Mouse (Mus musculus) MEL (cell line): Measurements from ENCODE around the gene Cat. TPM values are rescaled to one million over a fixed set of nuclear protein-coding genes. Genes with fewer than 3 reads are reported as not detected.

Experiments used
- DNase-seq: peaks from one replicate; pipeline ENCODE4 v3.0.0; 2011; ENCODE audit warnings: low read depth, low spot score
- H3K27ac ChIP-seq: 2 replicates; pipeline ENCODE4 v1.5.1; 2012; ENCODE audit warnings: low read depth, mild to moderate bottlenecking, control low read depth, low read length, moderate library complexity; ENCODE audit not compliant: control insufficient read depth
- H3K27me3 ChIP-seq, 2 experiments: fragments of 150-350 bp in 1 of 2; sonication (generic) in 1 of 2; 2 replicates each; pipeline ENCODE4 v1.6.1; 2012; ENCODE audit warnings: low read length in 2 of 2, mild to moderate bottlenecking in 2 of 2, improper control_type of control experiment in 1 of 2, moderate library complexity in 1 of 2; ENCODE audit not compliant: insufficient read depth in 2 of 2, control insufficient read depth in 1 of 2
- H3K36me3 ChIP-seq, 2 experiments: 2 replicates each; pipeline ENCODE4 v1.6.1; 2012 to 2014; ENCODE audit warnings: low read length in 2 of 2, improper control_type of control experiment in 1 of 2, inconsistent platforms in 1 of 2, mild to moderate bottlenecking in 1 of 2; ENCODE audit not compliant: insufficient read depth in 2 of 2, control insufficient read depth in 1 of 2
- H3K4me1 ChIP-seq, 2 experiments: fragments of 150-350 bp in 1 of 2; sonication (generic) in 1 of 2; 2 replicates each; pipeline ENCODE4 v1.6.1; 2012; ENCODE audit warnings: low read length in 2 of 2, improper control_type of control experiment in 1 of 2, mild to moderate bottlenecking in 1 of 2; ENCODE audit not compliant: insufficient read depth in 2 of 2, control insufficient read depth in 1 of 2
- H3K4me3 ChIP-seq, 2 experiments: fragments of 150-350 bp in 1 of 2; sonication (generic) in 1 of 2; 2 replicates each; pipeline ENCODE4 v1.5.1; 2012; ENCODE audit warnings: low read depth in 2 of 2, low read length in 2 of 2, mild to moderate bottlenecking in 2 of 2, moderate library complexity in 2 of 2, control low read depth in 1 of 2, improper control_type of control experiment in 1 of 2; ENCODE audit not compliant: control insufficient read depth in 1 of 2, insufficient read depth in 1 of 2
- H3K79me2 ChIP-seq: 2 replicates; pipeline ENCODE4 v1.6.1; 2012; ENCODE audit warnings: mild to moderate bottlenecking, low read length, moderate library complexity; ENCODE audit not compliant: control insufficient read depth, poor library complexity, insufficient read depth
- H3K9ac ChIP-seq: 2 replicates; pipeline ENCODE4 v1.6.1; 2012; ENCODE audit warnings: low read depth, mild to moderate bottlenecking, control low read depth, low read length, moderate library complexity; ENCODE audit not compliant: control insufficient read depth, poor library complexity, severe bottlenecking
- H3K9me3 ChIP-seq: fragments of 150-350 bp; sonication (generic); replicated peaks from 2 replicates; pipeline ENCODE4 v1.6.1; 2012; ENCODE audit warnings: mild to moderate bottlenecking, low read length, improper control_type of control experiment, moderate library complexity; ENCODE audit not compliant: insufficient read depth
- BHLHE40 ChIP-seq: IDR thresholded peaks from 2 replicates; pipeline ENCODE4 v1.6.1; 2012; ENCODE audit warnings: low read depth, mild to moderate bottlenecking, inconsistent platforms, low read length, improper control_type of control experiment, borderline replicate concordance
- CHD2 ChIP-seq: IDR thresholded peaks from 2 replicates; pipeline ENCODE4 v1.6.1; 2011; ENCODE audit warnings: low read length, improper control_type of control experiment
- CTCF ChIP-seq, 3 experiments: IDR thresholded peaks in 2 of 3; conservative IDR thresholded peaks in 1 of 3; 2 replicates each; pipeline ENCODE4 v1.5.1; 2011 to 2012; ENCODE audit warnings: low read length in 3 of 3, low read depth in 2 of 3, mild to moderate bottlenecking in 2 of 3, improper control_type of control experiment in 1 of 3, inconsistent platforms in 1 of 3, mixed read lengths in 1 of 3, moderate library complexity in 1 of 3; ENCODE audit not compliant: control insufficient read depth in 1 of 3, insufficient read depth in 1 of 3, poor library complexity in 1 of 3, severe bottlenecking in 1 of 3
- E2F4 ChIP-seq: IDR thresholded peaks from 2 replicates; pipeline ENCODE4 v1.6.1; 2011; ENCODE audit warnings: low read depth, low read length, improper control_type of control experiment, borderline replicate concordance
- ELF1 ChIP-seq: IDR thresholded peaks from 2 replicates; pipeline ENCODE4 v1.6.1; 2014; ENCODE audit warnings: low read depth, mild to moderate bottlenecking, inconsistent platforms, low read length, improper control_type of control experiment, moderate library complexity
- EP300 ChIP-seq, 2 experiments: IDR thresholded peaks; 2 replicates each; pipeline ENCODE4 v1.6.1; 2011; ENCODE audit warnings: improper control_type of control experiment in 2 of 2, low read length in 2 of 2, low read depth in 1 of 2, mild to moderate bottlenecking in 1 of 2
- ETS1 ChIP-seq: IDR thresholded peaks from 2 replicates; pipeline ENCODE4 v1.6.1; 2012; ENCODE audit warnings: low read depth, mild to moderate bottlenecking, inconsistent platforms, low read length, improper control_type of control experiment, moderate library complexity
- GABPA ChIP-seq: IDR thresholded peaks from 2 replicates; pipeline ENCODE4 v1.6.1; 2012; ENCODE audit warnings: low read depth, mild to moderate bottlenecking, inconsistent platforms, low read length, improper control_type of control experiment, moderate library complexity
- GATA1 ChIP-seq: IDR thresholded peaks from 2 replicates; pipeline ENCODE4 v1.6.1; 2011; ENCODE audit warnings: low read depth, low read length, improper control_type of control experiment
- JUND ChIP-seq: IDR thresholded peaks from 2 replicates; pipeline ENCODE4 v1.6.1; 2011; ENCODE audit warnings: low read depth, mild to moderate bottlenecking, improper control_type of control experiment, low read length
- KAT2A ChIP-seq: conservative IDR thresholded peaks from 2 replicates; pipeline ENCODE4 v1.6.1; 2012; ENCODE audit warnings: low read depth, low read length, improper control_type of control experiment, inconsistent platforms
- MAFK ChIP-seq: IDR thresholded peaks from 2 replicates; pipeline ENCODE4 v1.6.1; 2011; ENCODE audit warnings: low read depth, mild to moderate bottlenecking, low read length, improper control_type of control experiment, borderline replicate concordance
- MAX ChIP-seq: IDR thresholded peaks from 2 replicates; pipeline ENCODE4 v1.6.1; 2011; ENCODE audit warnings: low read length, improper control_type of control experiment
- MXI1 ChIP-seq: IDR thresholded peaks from 2 replicates; pipeline ENCODE4 v1.6.1; 2011; ENCODE audit warnings: mild to moderate bottlenecking, low read depth, low read length, improper control_type of control experiment
- MYB ChIP-seq: IDR thresholded peaks from 2 replicates; pipeline ENCODE4 v1.6.1; 2011; ENCODE audit warnings: mild to moderate bottlenecking, low read depth, low read length, improper control_type of control experiment
- MYC ChIP-seq: IDR thresholded peaks from 2 replicates; pipeline ENCODE4 v1.6.1; 2011; ENCODE audit warnings: low read depth, mild to moderate bottlenecking, low read length, improper control_type of control experiment, moderate library complexity
- NRF1 ChIP-seq: IDR thresholded peaks from 2 replicates; pipeline ENCODE4 v1.6.1; 2014; ENCODE audit warnings: low read depth, mild to moderate bottlenecking, inconsistent platforms, low read length, improper control_type of control experiment, moderate library complexity; ENCODE audit not compliant: poor library complexity, insufficient read depth, severe bottlenecking
- POLR2A ChIP-seq, 2 experiments: IDR thresholded peaks; 2 replicates each; pipeline ENCODE4 v1.6.1; 2011 to 2012; ENCODE audit warnings: low read length in 2 of 2, mild to moderate bottlenecking in 2 of 2, control low read depth in 1 of 2, improper control_type of control experiment in 1 of 2, low read depth in 1 of 2, moderate library complexity in 1 of 2; ENCODE audit not compliant: control insufficient read depth in 1 of 2, insufficient read depth in 1 of 2, poor library complexity in 1 of 2
- POLR2AphosphoS2 ChIP-seq: IDR thresholded peaks from 2 replicates; pipeline ENCODE4 v1.6.1; 2011; ENCODE audit warnings: low read length, improper control_type of control experiment
- RAD21 ChIP-seq: IDR thresholded peaks from 2 replicates; pipeline ENCODE4 v1.6.1; 2011; ENCODE audit warnings: mild to moderate bottlenecking, low read depth, low read length, improper control_type of control experiment
- RCOR1 ChIP-seq: IDR thresholded peaks from 2 replicates; pipeline ENCODE4 v1.6.1; 2012; ENCODE audit warnings: low read depth, mild to moderate bottlenecking, inconsistent platforms, low read length, improper control_type of control experiment
- SIN3A ChIP-seq: IDR thresholded peaks from 2 replicates; pipeline ENCODE4 v1.6.1; 2012; ENCODE audit warnings: low read length, improper control_type of control experiment, inconsistent platforms
- SMC3 ChIP-seq: IDR thresholded peaks from 2 replicates; pipeline ENCODE4 v1.6.1; 2011; ENCODE audit warnings: low read depth, low read length, improper control_type of control experiment
- TAL1 ChIP-seq: IDR thresholded peaks from 2 replicates; pipeline ENCODE4 v1.6.1; 2012; ENCODE audit warnings: mild to moderate bottlenecking, inconsistent platforms, low read length, moderate library complexity, mixed read lengths
- TCF12 ChIP-seq: IDR thresholded peaks from 2 replicates; pipeline ENCODE4 v1.6.1; 2014; ENCODE audit warnings: low read depth, mild to moderate bottlenecking, inconsistent platforms, low read length, improper control_type of control experiment, moderate library complexity
- UBTF ChIP-seq: IDR thresholded peaks from 2 replicates; pipeline ENCODE4 v1.6.1; 2012; ENCODE audit warnings: low read depth, mild to moderate bottlenecking, inconsistent platforms, low read length, improper control_type of control experiment, moderate library complexity, borderline replicate concordance; ENCODE audit not compliant: insufficient read depth
- USF1 ChIP-seq: IDR thresholded peaks from 2 replicates; pipeline ENCODE4 v1.6.1; 2014; ENCODE audit warnings: low read depth, mild to moderate bottlenecking, inconsistent platforms, low read length, improper control_type of control experiment, moderate library complexity
- USF2 ChIP-seq, 2 experiments: IDR thresholded peaks; 2 replicates each; pipeline ENCODE4 v1.6.1; 2011 to 2012; ENCODE audit warnings: improper control_type of control experiment in 2 of 2, low read length in 2 of 2, borderline replicate concordance in 1 of 2, inconsistent platforms in 1 of 2, low read depth in 1 of 2, mild to moderate bottlenecking in 1 of 2; ENCODE audit not compliant: insufficient read depth in 1 of 2
- ZMIZ1 ChIP-seq: IDR thresholded peaks from 2 replicates; pipeline ENCODE4 v1.6.1; 2012; ENCODE audit warnings: low read depth, mild to moderate bottlenecking, inconsistent platforms, low read length, improper control_type of control experiment, moderate library complexity
- ZNF384 ChIP-seq: IDR thresholded peaks from 2 replicates; pipeline ENCODE4 v1.6.1; 2012; ENCODE audit warnings: low read depth, mild to moderate bottlenecking, inconsistent platforms, low read length, improper control_type of control experiment
- polyA plus RNA-seq, 2 experiments: library from polyadenylated mRNA; stranded (reverse) in 1 of 2; unstranded in 1 of 2; fragments of >175 nt in 1 of 2; fragments of >200 nt in 1 of 2; gene quantifications; 2 replicates each; pipeline versions ENCODE4 v1.2.1 to v1.2.4; 2012; ENCODE audit warnings: low replicate concordance in 2 of 2, low read depth in 1 of 2; ENCODE audit not compliant: insufficient read length in 2 of 2, insufficient read depth in 1 of 2, missing spikeins in 1 of 2
- total RNA-seq: library from RNA; depleted of rRNA; stranded (reverse); fragments of 300-350 nt; gene quantifications from 2 replicates; pipeline ENCODE4 v1.2.3, GENCODE M21; 2012

Cat gene
- total and polyA plus RNA-seq, 3 experiments: 36.4 to 82.0 (median 74.3) TPM

GRCm38 (mm10) chr2:103480871-103481270 is 4.1 kb downstream of the Cat start:
- Histone ChIP-seq H3K79me2 (peaks cover 45% of the 10 kb centered on the region), H3K27ac (peak overlapping the region; percentile 96), H3K4me1 (peaks cover 33 to 38% of the 10 kb centered on the region in 2 experiments), H3K27me3 (no peaks in the 10 kb centered on the region), H3K9ac (peak overlapping the region; percentile 71), H3K4me3 (no peak overlapping the region; a peak in 1 of 4 replicates), H3K36me3 (peaks cover 10 to 32% of the 10 kb centered on the region in 2 experiments), H3K9me3 (no peaks in the 10 kb centered on the region)
- TF ChIP-seq ETS1 (no peak), RAD21 (no peak), UBTF (no peak), EP300 (IDR thresholded peaks at IDR 0.05; ENCODE audit: low read depth in 1 of 2, low read length in 2 of 2) (no peak), MAX (no peak), POLR2AphosphoS2 (no peak), E2F4 (no peak), GABPA (no peak), JUND (no peak), ELF1 (no peak), MYB (no peak), MAFK (no peak), SIN3A (no peak), CHD2 (no peak), GATA1 (no peak)
- DNase-seq: peak; percentile 18

DNA sequence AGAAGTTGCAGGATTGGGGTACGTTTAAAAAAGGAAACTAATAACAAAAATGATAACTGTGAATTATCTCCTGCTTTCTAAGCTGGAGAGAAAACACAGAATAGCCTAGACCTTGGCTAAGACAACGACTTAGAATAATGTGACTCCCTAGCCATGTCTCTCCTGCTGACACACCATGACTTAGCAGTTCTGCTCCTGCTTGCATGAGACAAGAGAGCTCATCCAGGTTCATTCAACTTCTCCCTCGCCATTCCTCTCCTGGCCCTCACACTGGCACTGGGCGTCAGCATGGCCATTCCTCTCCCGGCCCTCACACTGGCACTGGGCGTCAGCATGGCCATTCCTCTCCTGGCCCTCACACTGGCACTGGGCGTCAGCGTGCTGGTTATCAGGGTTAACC is 4.7 kb downstream of the Cat start:
- peaks cover 32 to 38% of the 10 kb centered on the region in 2 experiments for H3K4me1 ChIP-seq
- DNase-seq: peak; percentile 91
- peaks cover 42% of the 10 kb centered on the region for H3K79me2 ChIP-seq
- peak overlapping the region; percentile 21 to 43; a peak in 3 of 4 replicates for H3K4me3 ChIP-seq
- peaks cover 12 to 32% of the 10 kb centered on the region in 2 experiments for H3K36me3 ChIP-seq
- H3K9ac ChIP-seq: peak overlapping the region; percentile 71
- H3K9me3 ChIP-seq: no peaks in the 10 kb centered on the region
- H3K27ac ChIP-seq: peak overlapping the region; percentile 96
- H3K27me3 ChIP-seq: no peaks in the 10 kb centered on the region
- TF ChIP-seq RCOR1 (no peak), MYB (no peak), MYC (peak; percentile 70), USF1 (no peak), ELF1 (no peak), RAD21 (no peak), POLR2A (IDR thresholded peaks at IDR 0.05; ENCODE audit: control insufficient read depth in 1 of 2, insufficient read depth in 1 of 2, low read depth in 1 of 2, low read length in 2 of 2, poor library complexity in 1 of 2) (peak; percentile 19 to 70; a peak in 2 of 4 replicates), UBTF (no peak), USF2 (IDR thresholded peaks at IDR 0.05; ENCODE audit: borderline replicate concordance in 1 of 2, insufficient read depth in 1 of 2, low read depth in 1 of 2, low read length in 2 of 2) (no peak), CHD2 (no peak), GATA1 (0 out of 2 replicates have a peak, but pooled peaks have one; percentile 25), ZMIZ1 (0 out of 2 replicates have a peak, but pooled peaks have one; percentile 52), MXI1 (peak; percentile 84), CTCF (IDR thresholded peaks at IDR 0.05 in 2 of 3, conservative IDR thresholded peaks at IDR 0.05 in 1 of 3; ENCODE audit: control insufficient read depth in 1 of 3, insufficient read depth in 1 of 3, low read depth in 2 of 3, low read length in 3 of 3, poor library complexity in 1 of 3, severe bottlenecking in 1 of 3) (no peak), TCF12 (0 out of 2 replicates have a peak, but pooled peaks have one; percentile 43), ETS1 (peak; percentile 83), NRF1 (no peak), MAFK (peak; percentile 92), KAT2A (no peak), SMC3 (no peak), MAX (peak; percentile 75), BHLHE40 (no peak), ZNF384 (no peak), TAL1 (no peak)
